Mouse (Mus musculus) cerebellum, adult 8-10 months (tissue): ENCODE measurements around the gene Zfand6.

Experiments
- DNase-seq: peaks from one replicate; pipeline ENCODE4 v3.0.0; 2022

Zfand6 gene

GRCm38 (mm10) chr7:84649016-84649415 is 40.7 kb downstream of the Zfand6 start:
- DNase-seq: no peak

DNA sequence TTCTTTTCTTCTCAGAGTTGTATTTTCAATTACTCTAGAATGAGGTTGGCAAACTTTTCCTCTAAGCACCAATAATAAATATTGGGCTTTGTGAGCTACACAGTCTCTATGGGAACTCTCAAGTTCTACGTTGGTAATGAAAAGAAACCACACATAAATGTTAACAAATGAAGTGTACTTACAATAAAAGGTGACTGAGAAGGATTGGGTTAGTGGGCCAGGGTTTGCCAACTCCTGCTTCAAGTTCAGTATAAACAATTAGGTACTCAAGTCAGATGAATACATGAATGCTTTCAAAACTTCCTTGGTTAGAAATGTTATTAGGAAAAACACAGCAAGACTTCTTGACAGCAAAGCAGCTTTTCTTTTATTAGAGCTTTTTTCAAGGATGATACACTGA is 43.5 kb downstream of the Zfand6 start:
- no peak for DNase-seq

DNA sequence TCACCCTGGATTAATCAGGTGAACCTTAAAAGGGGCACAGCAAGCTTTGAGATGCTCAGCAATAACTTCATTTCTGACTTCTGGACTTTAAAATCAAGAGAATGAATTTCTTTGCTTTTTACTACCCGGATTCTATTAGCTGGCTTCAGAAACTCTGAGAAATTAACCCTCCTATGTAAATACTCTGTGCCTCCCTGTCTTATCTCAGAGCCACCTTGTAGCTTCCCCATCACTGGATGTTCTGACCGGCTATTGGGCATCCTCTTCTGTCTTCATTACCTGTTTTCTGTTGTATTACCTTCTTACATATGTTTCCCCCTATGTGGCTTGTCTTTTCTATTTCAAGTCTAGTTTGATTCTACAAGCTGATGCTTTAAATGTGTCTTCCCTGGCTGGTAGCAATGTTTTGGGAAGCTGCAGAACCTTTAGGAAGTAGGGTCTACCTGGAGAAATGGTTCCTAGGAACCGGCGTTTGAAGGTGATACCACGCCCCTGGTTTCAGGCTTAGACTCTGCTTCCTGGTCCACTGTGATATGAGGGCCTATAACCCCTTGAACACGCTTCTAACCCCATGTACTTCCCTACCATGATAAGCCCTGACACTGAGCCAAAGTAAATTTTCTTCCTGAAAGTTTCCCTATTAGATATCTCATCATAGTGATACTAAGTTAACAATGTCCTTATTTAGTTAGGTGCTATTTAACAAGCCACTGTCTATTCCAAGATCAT is 46.3 kb downstream of the Zfand6 start:
- DNase-seq: no peak

DNA sequence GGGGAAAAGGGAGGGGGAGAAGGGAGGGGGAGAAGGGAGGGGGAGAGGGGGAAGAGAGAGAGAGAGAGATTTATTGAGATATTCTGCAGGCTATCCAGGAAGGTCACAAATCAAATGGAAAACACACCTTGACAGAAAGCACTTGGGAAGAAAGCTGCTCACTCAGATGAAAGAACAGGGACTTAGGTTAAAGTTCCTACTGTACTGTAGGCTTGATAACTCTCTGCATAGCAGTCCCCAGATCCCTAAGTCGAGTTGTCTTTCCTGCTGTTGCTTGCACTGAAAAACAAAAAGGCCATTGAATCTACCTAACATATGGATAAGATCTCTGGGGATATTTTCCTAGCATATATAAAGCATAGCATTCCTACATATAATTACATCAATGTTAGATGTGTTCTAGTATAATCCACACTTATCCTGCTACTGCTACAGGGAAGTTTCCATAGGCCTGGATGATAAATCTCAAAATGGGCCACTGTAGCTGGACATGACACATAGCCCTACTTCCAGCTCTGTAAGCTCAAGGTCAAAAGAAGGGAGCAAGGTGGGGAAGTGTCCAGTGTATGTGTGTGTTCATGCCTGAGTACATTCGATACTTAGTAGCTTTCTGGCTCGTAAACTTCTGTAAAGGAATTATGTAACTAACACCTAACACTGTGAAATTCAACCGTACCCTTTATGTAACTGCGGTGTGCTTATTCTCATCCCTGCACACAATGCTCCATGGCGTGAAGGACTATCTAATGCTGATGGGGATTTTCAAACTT is 47.4 kb downstream of the Zfand6 start:
- DNase-seq: no peak

- DNase-seq: no peak
These were observed 52.8 kb downstream of the Zfand6 start for GRCm38 (mm10) chr7:84636939-84637338.

GRCm38 (mm10) chr7:84631878-84632277 is 57.9 kb downstream of the Zfand6 start:
- DNase-seq: no peak

- no peak for DNase-seq
These were observed 66.0 kb downstream of the Zfand6 start for GRCm38 (mm10) chr7:84623718-84624117.

GRCm38 (mm10) chr7:84620956-84621355 is 68.8 kb downstream of the Zfand6 start:
- no peak for DNase-seq

DNA sequence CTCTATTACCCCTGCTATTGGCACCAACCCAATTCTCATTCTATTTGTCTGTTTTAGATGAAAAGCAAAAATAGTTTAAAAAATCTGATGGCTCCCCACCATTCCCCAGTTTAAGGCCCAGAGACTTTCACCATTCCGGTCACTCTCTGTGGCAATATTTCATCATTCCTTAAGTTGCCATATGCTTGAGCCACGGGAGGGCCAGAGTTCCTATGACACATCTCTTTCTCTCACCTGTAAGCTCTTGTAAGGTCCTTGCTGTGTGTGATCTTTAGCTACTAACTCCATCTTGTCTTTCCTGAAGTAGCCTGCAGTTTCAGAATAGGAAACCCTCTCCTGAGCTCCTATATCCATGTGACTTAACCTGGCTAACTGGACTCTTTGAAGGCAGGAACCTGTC is 70.8 kb downstream of the Zfand6 start:
- DNase-seq: peak; percentile 25

- DNase-seq: no peak
These were observed 77.3 kb downstream of the Zfand6 start for GRCm38 (mm10) chr7:84612445-84612844.

GRCm38 (mm10) chr7:84611609-84612008 is 78.2 kb downstream of the Zfand6 start:
- no peak for DNase-seq

DNA sequence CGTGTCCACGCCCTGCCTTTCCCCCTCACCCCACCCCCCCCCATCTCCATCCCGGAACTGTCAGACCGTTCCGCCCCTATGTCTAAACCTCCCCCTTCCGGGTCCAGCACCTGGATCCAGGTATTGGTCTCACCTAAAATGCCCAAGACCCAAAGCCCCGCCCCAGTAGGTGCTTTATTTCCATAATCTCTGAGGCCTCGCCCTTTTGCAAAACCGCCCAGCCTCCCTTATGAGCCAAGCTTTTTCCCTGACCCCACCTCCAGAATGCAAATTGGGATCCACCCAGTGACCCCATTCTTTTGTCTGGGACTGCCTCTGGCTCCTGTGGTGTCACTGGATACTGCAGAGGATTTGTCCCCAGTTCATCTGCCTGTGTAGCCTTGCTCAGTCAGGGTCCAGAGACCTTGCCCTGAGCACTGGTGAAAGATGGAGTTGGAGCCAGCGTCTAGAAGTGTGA is 83.4 kb downstream of the Zfand6 start, which contains the start of gene Fah:
Gene Fah (minus strand): TSS at position 430 of the 457 bp plus-strand sequence.
- peak; percentile 43 for DNase-seq

GRCm38 (mm10) chr7:84605704-84606292 is 84.0 kb downstream of the Zfand6 start:
- peak; percentile 67 for DNase-seq

DNA sequence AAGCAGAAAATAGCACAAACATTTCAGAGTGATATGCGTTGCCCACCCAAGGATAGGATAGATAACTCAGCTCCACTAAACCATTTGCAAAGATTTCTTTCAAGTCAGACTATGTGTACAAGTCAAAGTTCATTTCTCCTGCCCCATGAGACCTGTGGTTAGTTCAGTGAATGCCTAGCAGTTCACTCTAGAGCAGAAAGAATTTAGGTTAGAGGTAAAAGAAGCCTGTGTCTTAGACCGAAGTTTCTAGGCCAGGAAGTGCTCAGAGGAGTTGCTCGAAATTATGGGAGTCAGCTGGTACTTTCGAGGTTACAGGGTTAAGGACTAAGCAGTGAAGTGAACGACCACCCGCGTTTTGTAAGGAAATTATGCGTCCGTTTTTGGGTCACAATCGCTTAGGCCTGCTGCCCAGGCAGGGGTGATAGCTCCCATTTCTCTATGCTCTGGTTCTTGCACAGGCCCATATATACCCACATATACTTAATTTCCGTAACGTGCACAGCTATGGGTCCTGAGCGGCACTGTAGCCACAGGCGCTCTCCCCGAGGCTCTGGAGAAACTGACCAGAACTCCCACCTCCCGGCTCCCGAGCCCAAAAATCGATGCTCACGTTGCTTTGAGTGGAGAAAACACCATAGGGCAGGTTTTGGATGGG is 84.6 kb downstream of the Zfand6 start:
- no peak for DNase-seq

DNA sequence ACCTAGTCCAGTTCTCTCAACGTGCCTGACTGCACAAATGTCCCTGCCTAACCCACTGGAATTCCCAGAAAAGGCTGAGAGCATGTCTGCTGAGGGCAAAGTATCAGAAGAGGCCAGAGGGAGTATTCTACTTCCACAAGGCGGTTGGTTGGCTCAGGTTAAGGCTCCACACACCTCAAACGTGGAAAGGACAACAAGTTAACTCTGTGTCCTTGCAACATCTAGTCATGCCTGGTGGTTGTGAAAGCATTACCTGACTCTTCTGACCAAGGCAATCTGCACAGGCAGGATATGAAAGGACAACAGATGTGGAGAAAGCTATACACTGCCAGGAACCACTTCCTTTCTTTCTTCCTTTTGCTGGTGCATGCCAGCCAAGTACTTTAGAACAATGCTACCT is 85.3 kb downstream of the Zfand6 start:
- no peak for DNase-seq

GRCm38 (mm10) chr7:84601331-84601730 is 88.4 kb downstream of the Zfand6 start:
- no peak for DNase-seq

GRCm38 (mm10) chr7:84600631-84601030 is 89.1 kb downstream of the Zfand6 start:
- no peak for DNase-seq

DNA sequence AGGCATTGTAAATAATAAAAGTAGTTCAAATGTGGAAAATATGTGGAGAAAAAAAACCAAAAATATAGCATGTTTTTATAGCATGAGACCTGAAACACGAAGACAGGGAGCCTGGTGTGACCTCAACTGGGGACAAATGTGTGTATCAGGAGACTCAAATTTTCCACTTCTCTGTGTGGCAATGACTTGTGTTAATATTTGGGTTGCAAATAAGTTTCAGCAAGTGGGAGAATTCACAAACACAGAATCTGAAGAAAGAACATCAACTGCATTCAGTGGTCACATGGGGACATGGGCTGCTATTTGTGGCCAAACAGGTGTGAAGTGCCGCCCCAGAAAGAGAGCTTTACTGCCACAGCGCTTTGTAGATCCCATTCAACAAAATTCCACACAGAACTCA is 93.1 kb downstream of the Zfand6 start:
- no peak for DNase-seq

DNA sequence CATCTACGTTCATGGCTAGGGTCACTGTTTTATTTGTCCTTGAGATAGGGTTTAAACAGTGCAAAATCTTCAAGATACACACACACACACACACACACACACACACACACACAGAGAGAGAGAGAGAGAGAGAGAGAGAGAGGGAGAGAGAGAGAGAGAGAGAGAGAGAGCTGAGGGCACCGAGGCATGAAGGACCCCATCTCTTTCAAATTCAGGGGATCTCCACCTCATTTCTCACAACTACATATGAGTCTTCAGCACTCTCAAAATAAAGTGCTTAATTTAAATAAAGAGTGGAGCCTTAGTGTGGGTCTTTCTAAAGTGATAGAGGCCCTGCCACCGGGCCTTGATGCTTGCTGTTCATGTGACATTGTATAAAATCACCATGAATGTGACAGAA is 93.8 kb downstream of the Zfand6 start:
- DNase-seq: no peak

DNA sequence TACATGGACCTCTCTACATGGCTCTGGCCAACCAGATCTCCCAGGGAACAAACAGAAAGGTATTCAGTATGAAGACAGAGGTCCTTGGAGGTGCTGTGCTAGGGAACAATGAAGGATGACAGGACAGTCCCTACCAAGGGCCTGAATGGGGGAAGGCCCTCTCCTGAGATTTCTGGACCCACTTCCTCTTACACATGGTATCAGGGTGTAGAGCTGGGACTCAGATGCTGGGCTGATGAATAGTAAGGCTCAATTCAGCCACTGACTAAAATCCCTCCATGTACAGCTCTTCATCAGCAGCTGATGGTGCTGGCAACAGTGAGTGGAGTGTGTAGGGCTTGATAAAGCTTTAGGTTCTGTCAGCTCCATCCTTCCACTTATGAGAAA is 94.8 kb downstream of the Zfand6 start:
- DNase-seq: no peak

GRCm38 (mm10) chr7:84594087-84594916 is 95.5 kb downstream of the Zfand6 start:
- DNase-seq: peak; percentile 42

GRCm38 (mm10) chr7:84591347-84591746 is 98.4 kb downstream of the Zfand6 start:
- no peak for DNase-seq
